ENCODE assay signal across 24 mouse cellular contexts in the genomic region with DNA sequence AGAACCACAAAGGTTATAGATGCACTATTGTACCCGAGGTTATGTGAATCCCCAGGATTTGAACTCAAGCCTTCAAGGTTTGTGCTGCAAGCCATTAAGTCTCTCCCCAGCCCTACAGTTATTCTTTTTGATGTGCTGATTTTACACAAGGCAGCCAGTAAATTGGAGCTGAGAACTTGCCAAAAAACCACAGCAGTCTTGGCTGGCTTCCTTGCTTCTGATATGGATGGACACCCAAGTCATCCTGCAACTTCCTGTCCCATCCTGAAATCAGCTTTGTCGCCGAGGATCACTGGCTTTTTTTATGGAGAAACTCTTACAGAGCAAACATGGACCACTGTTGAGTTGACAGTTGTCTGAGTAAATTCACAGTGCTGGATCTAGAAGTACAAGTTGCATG. TPM values are rescaled to one million over a fixed set of nuclear protein-coding genes. Genes with fewer than 3 reads are reported as not detected.
A peak's percentile ranks its signal among the peaks of the same experiment; 100 is the strongest.
DNase-seq lines count a peak whose midpoint lies in the region; ATAC-seq and TF ChIP-seq lines count a peak whose summit lies in the region.
"Had no signal": no experiment of that assay in that cellular context is flagged by ENCODE, and none has a peak within 500 bp of the region (broad histone marks: within the 10 kb centered on the region; RNA-seq: fewer than 3 reads in every experiment).

No protein-coding gene starts in this region.

- H3K27me3 ChIP-seq in liver, adult 2 months (ENCODE audit: control insufficient read depth, insufficient read depth, low read length) = no peaks in the 10 kb centered on the region
- H3K27me3 ChIP-seq in liver, embryonic 11.5 days (replicated peaks; ENCODE audit: control insufficient read depth, insufficient read depth, low read length) = no peaks in the 10 kb centered on the region
- H3K27me3 ChIP-seq: forebrain, embryonic 13.5 days had no signal

- no peak for ATAC-seq in liver, embryonic 11.5 days (replicated peaks; ENCODE audit: low FRiP score)
- ATAC-seq: forebrain, embryonic 13.5 days; forebrain, postnatal 0 days had no signal

- peak; percentile 56 for DNase-seq in kidney, postnatal 10 days
- no peak for DNase-seq in kidney, adult 11 months
- DNase-seq in liver, adult 2 months (ENCODE audit: extremely low read depth, low read depth, low spot score) = peak; percentile 25
- no peak for DNase-seq in liver, embryonic 11.5 days (ENCODE audit: low spot score)
- DNase-seq in brain, adult 2 months (ENCODE audit: low read depth, low spot score) = peak; percentile 46
- peak; percentile 49 for DNase-seq in brain, embryonic 14.5 days (ENCODE audit: low read depth)
- DNase-seq: adrenal gland, adult 8-10 months; adrenal gland, postnatal 36 days; cerebellum, adult 11-12 months; cerebellum, adult 9-11 months; forebrain, postnatal 0 days; gastrocnemius, postnatal 14 days; heart, adult 2 months; heart, postnatal 14 days had no signal

- H3K27ac ChIP-seq in liver, adult 2 months (replicated peaks; ENCODE audit: insufficient read depth, low read depth, low read length) = no peak overlapping the region
- no peak overlapping the region for H3K27ac ChIP-seq in liver, embryonic 11.5 days (ENCODE audit: low read depth, low read length)
- H3K27ac ChIP-seq: embryonic facial prominence, embryonic 10.5 days; forebrain, embryonic 13.5 days; heart, adult 2 months; heart, embryonic 15.5 days had no signal

- H3K36me3 ChIP-seq in liver, adult 2 months (ENCODE audit: control insufficient read depth, insufficient read depth, low read length) = no peaks in the 10 kb centered on the region
- H3K36me3 ChIP-seq in liver, embryonic 11.5 days (ENCODE audit: control insufficient read depth, insufficient read depth, low read length) = no peaks in the 10 kb centered on the region
- H3K36me3 ChIP-seq: embryonic facial prominence, embryonic 10.5 days; heart, embryonic 15.5 days had no signal

- no peak for TF ChIP-seq POLR2A in liver, adult 2 months (IDR thresholded peaks at IDR 0.05; ENCODE audit: extremely low read depth, insufficient read depth, low read length)
- no peak for TF ChIP-seq POLR2A in brain, embryonic 14.5 days (IDR thresholded peaks at IDR 0.05; ENCODE audit: borderline replicate concordance, extremely low read depth, insufficient read depth, insufficient read length, poor library complexity, severe bottlenecking)

- no peaks in the 10 kb centered on the region for H3K9me3 ChIP-seq in liver, embryonic 11.5 days (ENCODE audit: control insufficient read depth, low read length)
- H3K9me3 ChIP-seq: embryonic facial prominence, embryonic 10.5 days; forebrain, embryonic 13.5 days; heart, embryonic 15.5 days had no signal

- no peak for TF ChIP-seq CTCF in liver, adult 2 months (IDR thresholded peaks at IDR 0.05; ENCODE audit: low read depth, low read length)
- TF ChIP-seq CTCF in brain, embryonic 14.5 days (IDR thresholded peaks at IDR 0.05; ENCODE audit: borderline replicate concordance, extremely low read depth, insufficient read depth, insufficient read length) = no peak

- no peaks in the 10 kb centered on the region for H3K4me1 ChIP-seq in liver, adult 2 months (ENCODE audit: control insufficient read depth, insufficient read depth, low read length)
- H3K4me1 ChIP-seq in liver, embryonic 11.5 days (replicated peaks; ENCODE audit: control insufficient read depth, insufficient read depth, low read length) = no peaks in the 10 kb centered on the region

- H3K4me2 ChIP-seq in liver, embryonic 11.5 days = no peak overlapping the region
- H3K4me2 ChIP-seq: forebrain, embryonic 13.5 days; heart, embryonic 11.5 days; heart, embryonic 15.5 days; hindbrain, embryonic 14.5 days had no signal

- H3K9ac ChIP-seq in liver, adult 2 months (ENCODE audit: low read depth, low read length) = no peak overlapping the region
- H3K9ac ChIP-seq in liver, embryonic 11.5 days (ENCODE audit: low read depth, low read length) = no peak overlapping the region
- H3K9ac ChIP-seq: forebrain, embryonic 13.5 days; forebrain, postnatal 0 days; heart, embryonic 15.5 days; hindbrain, embryonic 14.5 days had no signal

- 51% methylated on average over 3 of the region's 3 CpGs for WGBS in liver, adult 2 months
- WGBS in liver, embryonic 11.5 days = 60% methylated on average over 3 of the region's 3 CpGs

- no peak overlapping the region for H3K4me3 ChIP-seq in liver, adult 2 months (ENCODE audit: insufficient read depth, low read depth, low read length)
- H3K4me3 ChIP-seq in liver, embryonic 11.5 days (ENCODE audit: low read depth, low read length) = no peak overlapping the region
- H3K4me3 ChIP-seq: embryonic facial prominence, embryonic 10.5 days; forebrain, embryonic 13.5 days; heart, adult 2 months; heart, embryonic 15.5 days had no signal

- no peaks in the 10 kb centered on the region for H3K79me2 ChIP-seq in liver, adult 2 months (ENCODE audit: control insufficient read depth, insufficient read depth, low read length)

RNA-seq across cellular contexts. Expression of a gene that starts 14.5 kb away (rescaled TPM):
- total RNA-seq in liver, adult 2 months (2014; rRNA removed) = 4.0 and 4.1 TPM in 2 replicates
- polyA plus RNA-seq in liver, adult 2 months (2012; rRNA removed) = 0.93 and 2.3 TPM in 2 replicates
- polyA plus RNA-seq in liver, embryonic 11.5 days (2014; fragmentation: Nextera tagmentation; extraction: Ambion mirVana) = 3.8 and 4.2 TPM in 2 replicates
- 13.1 and 26.0 TPM in 2 replicates for polyA plus RNA-seq in brain, embryonic 14.5 days (2012; rRNA removed)

RNA-seq across cellular contexts. Expression of a gene that starts 39.8 kb away (rescaled TPM):
- total RNA-seq in liver, adult 2 months (2014; rRNA removed) = not detected in 2 replicates
- not detected in 2 replicates for polyA plus RNA-seq in liver, adult 2 months (2012; rRNA removed)
- polyA plus RNA-seq in liver, embryonic 11.5 days (2014; fragmentation: Nextera tagmentation; extraction: Ambion mirVana) = not detected in 2 replicates
- polyA plus RNA-seq in brain, embryonic 14.5 days (2012; rRNA removed) = not detected in 2 replicates
- total RNA-seq: adrenal gland, adult 8-10 months; adrenal gland, postnatal 36 days; ES-E14; forebrain, postnatal 0 days; gastrocnemius, adult 18-20 months; gastrocnemius, postnatal 14 days; heart, adult 2 months; heart, postnatal 14 days; hematopoietic stem cell, adult 5-6 weeks had no signal
- polyA plus RNA-seq: embryonic facial prominence, embryonic 10.5 days; embryonic facial prominence, embryonic 14.5 days; forebrain, embryonic 13.5 days; forebrain, postnatal 0 days; gonadal fat pad, adult 2 months; heart, adult 2 months; heart, embryonic 11.5 days; heart, embryonic 15.5 days; hindbrain, embryonic 14.5 days had no signal

RNA-seq across cellular contexts. Expression of a gene that starts 51.3 kb away (rescaled TPM):
- total RNA-seq in liver, adult 2 months (2014; rRNA removed) = 0.27 and 2.3 TPM in 2 replicates
- polyA plus RNA-seq in liver, adult 2 months (2012; rRNA removed) = 2.4 and 4.3 TPM in 2 replicates
- 0.27 and 0.49 TPM in 2 replicates for polyA plus RNA-seq in liver, embryonic 11.5 days (2014; fragmentation: Nextera tagmentation; extraction: Ambion mirVana)
- 2.3 and 2.4 TPM in 2 replicates for polyA plus RNA-seq in brain, embryonic 14.5 days (2012; rRNA removed)
- total RNA-seq: hematopoietic stem cell, adult 5-6 weeks had no signal

Comparison
In these comparisons a context has a peak if more than half of its experiments do, and no peak if none do; other contexts are left out.
1. DNase-seq: peak in kidney, postnatal 10 days (single experiment), liver, adult 2 months (single experiment), brain, adult 2 months (single experiment) and brain, embryonic 14.5 days (single experiment); none in kidney, adult 11 months (single experiment) and liver, embryonic 11.5 days (single experiment).